Mouse (Mus musculus): ENCODE measurements around the gene Myo16.

The Myo16 gene

DNA sequence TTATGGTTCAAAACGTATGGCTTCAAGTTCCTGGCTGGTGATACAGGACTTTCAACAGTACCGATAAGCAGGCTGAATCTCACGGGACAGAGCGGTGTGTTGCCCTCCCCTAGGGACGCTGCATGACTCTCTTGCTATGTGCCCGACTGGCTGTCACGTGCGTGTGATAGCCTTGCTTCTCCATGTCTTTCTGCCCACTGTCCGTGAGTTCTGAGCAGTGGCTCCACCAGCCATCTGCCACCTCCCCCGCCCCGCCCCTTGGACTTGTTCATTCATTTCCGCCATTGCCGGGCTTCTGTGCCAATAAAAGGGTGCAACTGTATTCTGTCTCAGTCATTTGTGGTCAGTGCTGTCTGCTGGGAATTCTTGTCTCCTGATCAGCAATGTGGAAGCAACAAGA is 480.7 kb downstream of the Myo16 start:
- DNase-seq: no peak

GRCm38 (mm10) chr8:10638871-10639270 is 485.2 kb downstream of the Myo16 start:
- no peak for DNase-seq

DNA sequence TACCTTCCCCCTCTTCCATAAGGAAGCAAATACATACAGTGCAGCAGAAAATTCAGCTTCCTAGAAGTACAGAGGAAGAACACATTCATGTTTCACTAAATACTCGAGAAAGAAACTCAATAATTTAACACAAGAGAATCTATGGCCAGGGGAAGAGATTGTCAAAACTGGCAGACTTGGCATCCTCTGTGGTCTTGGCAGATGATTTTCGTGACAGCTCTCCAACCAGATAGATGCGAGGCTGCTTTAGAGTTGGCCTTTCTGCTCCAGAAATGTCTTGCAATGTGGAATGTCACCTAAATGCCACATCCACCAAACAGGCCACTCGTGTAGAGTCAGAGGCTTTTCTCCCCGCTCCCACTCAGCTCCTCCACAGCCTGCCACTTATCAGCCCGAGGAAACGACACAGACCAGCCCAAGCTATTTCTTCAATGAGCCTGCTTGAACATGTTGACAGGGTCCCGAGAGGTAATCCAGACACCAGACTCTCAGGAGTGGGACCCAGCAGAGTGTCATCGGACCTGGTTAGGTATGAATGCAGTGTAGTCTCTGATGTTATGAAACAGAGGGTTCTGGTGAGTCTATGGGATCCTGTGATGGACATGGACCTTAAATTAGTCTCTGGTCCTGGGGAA is 486.6 kb downstream of the Myo16 start:
- DNase-seq: no peak

DNA sequence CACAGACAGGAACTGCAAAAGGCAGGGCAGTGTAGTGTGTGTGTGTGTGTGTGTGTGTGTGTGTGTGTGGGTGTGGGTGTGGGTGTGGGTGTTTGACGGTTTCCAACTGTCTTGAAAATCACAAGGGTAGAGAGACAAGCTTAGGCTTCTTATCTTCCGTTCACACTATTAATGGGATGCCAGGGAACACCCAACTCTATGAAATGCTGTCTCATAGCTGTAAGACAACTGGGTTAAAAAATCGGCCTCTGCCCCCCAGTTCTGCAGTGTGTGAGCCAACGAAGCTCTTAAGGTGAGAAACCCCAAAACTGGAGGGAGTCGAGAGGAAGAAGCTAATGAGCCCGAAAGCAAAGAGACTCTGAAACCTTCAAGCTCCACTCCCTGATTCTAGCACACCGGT is 487.1 kb downstream of the Myo16 start:
- no peak for DNase-seq

DNA sequence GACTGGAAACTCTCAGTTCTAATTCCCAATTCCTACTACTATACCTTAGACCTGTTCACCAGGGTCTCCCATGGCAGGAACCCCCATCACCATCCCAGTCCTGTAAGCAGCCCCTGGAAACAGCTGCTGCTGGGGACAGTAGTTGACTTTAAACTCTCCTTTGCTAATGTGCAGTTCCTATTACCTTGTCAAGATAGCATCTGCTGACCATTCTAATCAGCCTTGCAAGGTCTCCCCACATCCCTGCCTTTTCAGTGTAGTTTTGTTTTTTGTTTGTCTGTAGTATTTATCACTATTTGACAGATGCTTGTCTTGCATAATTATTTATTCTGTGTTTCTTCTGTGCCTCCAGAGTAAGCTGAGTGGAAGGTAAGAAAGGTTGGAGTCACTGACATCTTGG is 487.6 kb downstream of the Myo16 start:
- DNase-seq: no peak

DNA sequence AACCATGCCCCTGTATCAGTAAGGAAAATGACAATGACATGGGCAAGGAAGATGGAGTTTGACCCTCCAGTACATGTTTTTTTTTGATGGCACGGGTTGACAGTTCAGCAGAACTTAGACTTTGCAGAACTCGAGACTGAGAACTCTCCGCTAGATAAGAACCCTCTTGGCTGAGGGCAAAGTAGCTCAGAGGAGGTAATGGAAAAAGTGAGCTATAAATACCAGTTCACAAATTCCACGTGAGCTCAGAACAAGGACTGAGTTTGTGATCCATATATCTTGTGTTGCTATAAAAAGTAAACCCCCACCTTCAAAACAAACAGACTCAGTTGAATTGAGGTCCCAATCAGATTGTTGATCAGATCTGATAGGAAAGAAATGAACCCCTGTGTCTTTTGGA is 489.5 kb downstream of the Myo16 start:
- no peak for DNase-seq

DNA sequence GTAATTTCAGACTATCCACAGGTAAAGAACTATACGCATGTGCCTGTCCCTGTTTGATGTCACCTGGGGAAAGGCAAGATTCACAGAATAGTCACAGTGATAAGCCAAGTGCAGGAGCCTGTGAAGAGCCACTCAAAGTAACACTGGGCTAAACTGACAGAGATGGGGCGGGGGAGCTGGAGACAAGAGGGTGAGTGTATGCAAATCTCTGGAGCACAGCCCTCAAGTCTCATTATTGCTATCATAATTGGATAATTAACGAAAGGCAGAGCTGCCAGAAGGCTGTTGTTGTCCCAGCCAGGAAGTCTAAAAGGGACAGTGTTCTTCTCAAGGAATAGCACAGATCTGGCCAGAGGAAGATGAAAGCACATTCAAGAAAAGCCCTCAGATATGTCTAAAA is 490.8 kb downstream of the Myo16 start:
- no peak for DNase-seq

DNA sequence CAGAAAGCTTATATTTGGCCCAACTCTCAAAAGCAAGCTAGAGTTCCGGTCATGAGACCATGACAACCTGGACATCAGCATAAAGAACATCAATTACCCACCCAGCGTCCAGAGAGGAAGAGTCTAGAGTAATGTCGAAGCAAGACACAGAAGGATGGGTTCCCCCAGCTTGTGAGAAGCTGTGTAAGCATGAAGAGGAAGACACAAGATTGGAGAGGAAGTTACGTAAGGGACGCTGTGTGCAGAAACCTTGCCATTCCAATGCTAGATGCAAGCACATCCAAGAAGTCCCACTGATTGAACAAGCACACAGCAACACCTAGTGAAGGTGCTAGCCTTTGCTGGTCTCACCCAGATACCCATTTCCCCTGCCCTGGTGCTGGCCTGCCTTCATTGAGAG is 492.0 kb downstream of the Myo16 start:
- DNase-seq: no peak

DNA sequence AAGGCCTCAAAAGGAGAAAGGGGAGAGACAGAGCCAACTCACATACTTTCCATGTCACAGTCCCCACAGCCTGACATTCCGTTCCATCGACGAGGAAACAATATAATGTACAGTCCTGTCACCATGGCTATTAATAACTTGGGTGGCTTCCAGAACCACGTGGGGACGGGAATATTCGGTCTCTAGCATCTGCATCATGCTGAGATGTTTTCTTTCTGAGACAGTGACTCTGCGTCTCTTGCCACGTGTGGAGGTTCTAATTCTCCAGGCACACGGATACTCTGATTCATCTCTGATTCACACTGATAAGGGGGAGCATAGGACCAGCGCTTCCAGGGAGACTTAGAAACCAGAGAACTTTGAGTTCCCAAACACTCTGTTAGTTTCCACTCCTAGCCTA is 492.8 kb downstream of the Myo16 start:
- no peak for DNase-seq

DNA sequence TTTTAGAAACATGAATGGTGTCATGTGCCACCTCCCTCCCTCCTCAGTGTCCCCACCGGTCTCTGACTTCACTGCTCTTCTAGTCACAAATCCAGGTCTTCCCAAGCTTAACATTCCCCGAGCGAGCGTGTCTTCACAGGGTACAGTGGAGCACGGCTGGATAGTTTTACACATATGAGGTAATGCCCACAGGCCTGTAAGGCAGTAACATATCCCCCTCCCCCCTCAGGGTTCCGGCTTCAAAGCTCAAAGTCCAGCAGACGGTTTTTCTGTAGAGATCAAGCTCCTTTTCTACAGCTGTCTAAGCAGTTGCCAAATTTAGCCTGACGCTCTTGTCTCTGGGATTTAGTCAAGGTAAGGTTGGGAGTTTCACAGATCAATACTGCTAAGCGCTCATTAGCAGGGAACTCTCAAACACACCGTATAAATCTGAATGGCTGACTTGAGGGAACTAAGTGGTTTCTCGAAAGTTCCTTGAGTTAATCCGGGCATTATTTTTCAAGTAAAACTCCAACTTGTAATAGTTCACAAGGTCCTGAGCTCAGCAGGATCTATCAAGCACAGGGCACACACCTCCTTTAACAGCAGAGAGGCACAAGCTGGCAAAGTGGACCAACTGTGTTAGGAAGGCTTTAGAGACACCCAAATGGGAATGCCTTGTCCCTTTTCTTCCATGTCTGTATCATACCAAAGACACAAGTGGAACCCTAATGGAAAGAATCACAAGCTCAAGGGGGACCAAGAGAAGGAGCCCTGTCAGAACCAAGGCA is 498.0 kb downstream of the Myo16 start:
- no peak for DNase-seq

- no peak for DNase-seq
Observed at GRCm38 (mm10) chr8:10653282-10653681, 499.6 kb downstream of the Myo16 start.

DNA sequence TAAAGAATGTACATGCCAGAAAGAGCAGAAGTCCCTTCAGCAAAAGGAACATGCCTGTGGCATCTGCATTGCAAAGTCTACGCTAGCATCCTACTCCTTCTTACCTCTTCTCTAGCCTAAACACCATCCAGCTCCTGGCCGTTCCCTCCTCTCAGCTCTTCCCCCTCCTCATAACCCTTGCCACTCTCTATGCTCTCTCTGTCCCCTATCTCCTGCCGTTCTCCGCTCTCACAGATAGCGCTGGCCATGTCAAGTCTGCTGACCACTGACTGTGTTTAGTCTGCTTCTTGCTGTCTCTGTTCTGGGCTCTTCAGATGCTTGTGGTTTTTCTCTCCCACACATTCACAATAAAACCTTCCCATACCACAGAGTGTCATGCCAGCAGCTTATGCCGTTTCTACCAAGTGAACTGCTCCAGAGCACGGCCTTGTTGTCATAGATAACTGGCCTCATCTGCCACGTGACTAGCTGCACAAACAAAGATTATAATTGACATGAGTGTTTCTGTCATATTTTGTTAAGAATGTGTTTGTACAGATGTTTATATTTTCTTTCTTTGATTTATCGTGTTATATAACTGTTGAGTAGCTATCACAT is 501.3 kb downstream of the Myo16 start:
- DNase-seq: no peak

GRCm38 (mm10) chr8:10663770-10664470 is 510.2 kb downstream of the Myo16 start:
- DNase-seq: no peak

- no peak for DNase-seq
Observed at GRCm38 (mm10) chr8:10664861-10665543, 511.3 kb downstream of the Myo16 start.

GRCm38 (mm10) chr8:10665821-10666283 is 512.1 kb downstream of the Myo16 start:
- DNase-seq: no peak

DNA sequence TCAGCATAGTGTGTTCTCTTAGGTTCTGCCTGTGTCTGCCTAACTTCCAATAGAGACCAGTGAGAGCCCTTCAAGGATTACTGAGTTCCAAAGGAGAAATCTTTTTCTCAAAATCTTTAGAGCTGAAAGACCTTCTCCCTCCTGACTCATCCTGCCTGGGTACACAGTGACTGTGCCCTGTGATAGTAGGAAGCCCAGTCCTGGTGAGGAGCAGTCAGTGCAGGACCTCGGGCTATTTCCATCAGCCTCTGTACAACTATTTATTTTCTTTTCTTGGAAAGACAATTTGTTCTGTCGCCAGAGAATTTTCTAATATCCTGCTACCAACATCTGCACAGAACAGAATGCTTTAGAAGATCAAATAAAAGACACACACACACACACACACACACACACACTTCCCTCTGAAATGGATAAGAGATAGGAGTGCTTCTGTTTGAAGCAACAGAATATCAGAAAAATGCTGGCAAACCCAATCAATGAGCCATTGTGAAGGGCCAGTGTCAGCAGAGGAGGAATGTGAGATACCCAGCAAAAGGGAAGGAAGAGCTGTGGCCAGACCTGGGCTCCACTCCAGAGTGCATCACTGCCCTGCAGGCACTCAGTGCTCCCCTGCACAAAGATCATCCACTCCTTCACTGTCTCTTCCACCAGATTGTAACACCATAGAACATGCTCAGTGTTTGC is 518.3 kb downstream of the Myo16 start:
- no peak for DNase-seq

- DNase-seq: no peak
Observed at GRCm38 (mm10) chr8:10677840-10678410, 524.2 kb downstream of the Myo16 start.

- DNase-seq: no peak
Observed at GRCm38 (mm10) chr8:10681926-10682325, 528.2 kb downstream of the Myo16 start.

GRCm38 (mm10) chr8:10683088-10683487 is 529.4 kb downstream of the Myo16 start:
- DNase-seq: no peak
